Mouse (Mus musculus): ENCODE results near the gene Gm10961.

GRCm38 (mm10) chr3:107586504-107586903, 44.6 kb upstream of the Gm10961 start:
- TF ChIP-seq CTCF (conservative IDR thresholded peaks at IDR 0.05; ENCODE audit: low read length) = no peak
- TF ChIP-seq POU5F1 (IDR thresholded peaks at IDR 0.05; ENCODE audit: borderline replicate concordance, low read length) = no peak
